Mouse (Mus musculus): ENCODE results near the gene Mkln1. TPM values are rescaled to one million over a fixed set of nuclear protein-coding genes. Genes with fewer than 3 reads are reported as not detected.

Gene Mkln1
- total and polyA plus RNA-seq, 2 experiments from 2014 or later, result 113 to 217 TPM

DNA sequence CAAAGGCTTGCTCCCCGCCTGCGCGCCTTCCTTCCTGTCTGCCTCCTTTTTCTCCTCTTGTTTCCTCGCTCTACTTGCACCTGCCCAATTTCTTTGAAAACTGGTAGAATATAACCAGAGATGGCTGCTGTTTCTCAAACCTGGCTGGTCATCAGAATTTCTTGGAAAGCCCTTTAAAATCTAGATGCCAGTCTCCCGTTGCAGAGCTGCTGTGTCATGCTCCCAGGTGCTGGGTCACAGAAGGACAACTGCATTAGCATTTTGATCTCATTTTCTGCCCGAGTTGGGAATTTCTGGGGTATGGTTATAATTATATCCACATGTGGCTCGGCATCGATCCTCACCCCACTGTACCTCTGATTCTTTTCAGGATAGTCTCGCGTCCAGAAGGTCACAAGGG lies 30.6 kb upstream of the Mkln1 start:
- 75% methylated on average over 10 of the region's 10 CpGs for WGBS
- Histone ChIP-seq H3K4me1 (ENCODE audit: control insufficient read depth, insufficient read depth) (peaks cover 24% of the 10 kb centered on the region), H3K4me3 (ENCODE audit: low read depth, low read length) (no peak overlapping the region), H3K4me2 (ENCODE audit: low read depth, low read length) (no peak overlapping the region), H3K9me3 (replicated peaks; ENCODE audit: control insufficient read depth, low read length) (no peaks in the 10 kb centered on the region), H3K9ac (replicated peaks; ENCODE audit: low read depth, low read length) (no peak overlapping the region), H3K27me3 (ENCODE audit: control insufficient read depth, insufficient read depth, low read length) (no peaks in the 10 kb centered on the region), H3K36me3 (replicated peaks; ENCODE audit: control insufficient read depth, insufficient read depth, low read length) (no peaks in the 10 kb centered on the region), H3K27ac (ENCODE audit: low read depth) (no peak overlapping the region)
- DNase-seq (ENCODE audit: low spot score) (no peak), ATAC-seq (ENCODE audit: insufficient read depth, low read depth) (no peak)
- no peak for TF ChIP-seq EP300 (IDR thresholded peaks at IDR 0.05; ENCODE audit: low read depth)

DNA sequence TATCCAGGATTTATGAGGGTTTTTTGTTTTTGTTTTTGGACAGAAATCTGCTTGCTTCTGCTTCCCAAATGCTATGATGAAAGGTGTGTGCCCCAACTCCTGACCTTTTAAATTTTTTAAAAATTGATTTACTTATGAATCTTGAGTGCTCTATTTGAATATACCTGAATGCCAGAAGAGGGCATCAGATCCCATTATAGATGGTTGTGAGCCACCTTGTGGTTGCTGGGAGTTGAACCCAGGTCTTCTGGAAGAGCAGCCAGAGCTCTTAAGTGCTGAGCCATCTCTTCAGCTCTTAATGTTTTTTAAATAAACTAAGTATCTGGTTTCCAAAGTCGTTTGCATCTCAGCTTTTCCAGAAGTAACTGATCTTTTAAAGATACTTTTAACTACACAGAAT lies 30.0 kb upstream of the Mkln1 start:
- peaks cover 26% of the 10 kb centered on the region for H3K4me1 ChIP-seq (ENCODE audit: control insufficient read depth, insufficient read depth)
- no peaks in the 10 kb centered on the region for H3K27me3 ChIP-seq (ENCODE audit: control insufficient read depth, insufficient read depth, low read length)
- H3K4me2 ChIP-seq (ENCODE audit: low read depth, low read length), result no peak overlapping the region
- TF ChIP-seq CTCF (IDR thresholded peaks at IDR 0.05; ENCODE audit: low read depth) (no peak), EP300 (IDR thresholded peaks at IDR 0.05; ENCODE audit: low read depth) (no peak)
- no peak overlapping the region for H3K27ac ChIP-seq (ENCODE audit: low read depth)
- ATAC-seq (ENCODE audit: insufficient read depth, low read depth) (no peak), DNase-seq (ENCODE audit: low spot score) (no peak)
- H3K9me3 ChIP-seq (replicated peaks; ENCODE audit: control insufficient read depth, low read length), result no peaks in the 10 kb centered on the region
- H3K9ac ChIP-seq (replicated peaks; ENCODE audit: low read depth, low read length), result no peak overlapping the region
- no peak overlapping the region for H3K4me3 ChIP-seq (ENCODE audit: low read depth, low read length)
- no peaks in the 10 kb centered on the region for H3K36me3 ChIP-seq (replicated peaks; ENCODE audit: control insufficient read depth, insufficient read depth, low read length)
- WGBS, result 63% methylated on average over 1 of the region's 1 CpGs

DNA sequence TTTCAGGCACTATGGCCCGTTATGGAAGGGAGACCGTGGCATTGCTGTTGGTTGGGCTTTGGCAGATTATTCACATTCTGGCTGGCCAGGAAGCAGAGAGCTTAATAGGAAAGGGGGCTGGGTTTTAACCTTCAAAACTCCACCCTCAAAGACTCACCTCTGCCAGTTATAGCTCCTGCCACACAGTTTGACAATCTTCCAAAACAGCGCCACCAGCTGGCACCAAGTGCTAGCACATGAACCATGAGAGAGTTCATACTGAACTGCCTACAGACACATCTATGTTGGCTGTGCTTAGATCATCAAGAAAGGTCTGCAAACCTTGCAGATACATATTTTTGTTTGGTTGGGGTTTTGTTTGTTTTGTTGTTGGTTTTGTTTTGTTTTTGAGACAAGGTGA lies 28.7 kb upstream of the Mkln1 start:
- DNase-seq (ENCODE audit: low spot score) (peak; percentile 37), ATAC-seq (ENCODE audit: insufficient read depth, low read depth) (peak; percentile 28; the same call in 1 of the 2 replicates)
- H3K9me3 ChIP-seq (replicated peaks; ENCODE audit: control insufficient read depth, low read length), result no peaks in the 10 kb centered on the region
- WGBS, result 65% methylated on average over 3 of the region's 3 CpGs
- no peak overlapping the region for H3K4me3 ChIP-seq (ENCODE audit: low read depth, low read length)
- no peak overlapping the region for H3K4me2 ChIP-seq (ENCODE audit: low read depth, low read length)
- no peak overlapping the region for H3K9ac ChIP-seq (replicated peaks; ENCODE audit: low read depth, low read length)
- H3K4me1 ChIP-seq (ENCODE audit: control insufficient read depth, insufficient read depth), result peaks cover 26% of the 10 kb centered on the region
- TF ChIP-seq CTCF (IDR thresholded peaks at IDR 0.05; ENCODE audit: low read depth) (no peak), EP300 (IDR thresholded peaks at IDR 0.05; ENCODE audit: low read depth) (no peak)
- no peaks in the 10 kb centered on the region for H3K36me3 ChIP-seq (replicated peaks; ENCODE audit: control insufficient read depth, insufficient read depth, low read length)
- H3K27me3 ChIP-seq (ENCODE audit: control insufficient read depth, insufficient read depth, low read length), result no peaks in the 10 kb centered on the region
- H3K27ac ChIP-seq (ENCODE audit: low read depth), result peak overlapping the region; percentile 83

DNA sequence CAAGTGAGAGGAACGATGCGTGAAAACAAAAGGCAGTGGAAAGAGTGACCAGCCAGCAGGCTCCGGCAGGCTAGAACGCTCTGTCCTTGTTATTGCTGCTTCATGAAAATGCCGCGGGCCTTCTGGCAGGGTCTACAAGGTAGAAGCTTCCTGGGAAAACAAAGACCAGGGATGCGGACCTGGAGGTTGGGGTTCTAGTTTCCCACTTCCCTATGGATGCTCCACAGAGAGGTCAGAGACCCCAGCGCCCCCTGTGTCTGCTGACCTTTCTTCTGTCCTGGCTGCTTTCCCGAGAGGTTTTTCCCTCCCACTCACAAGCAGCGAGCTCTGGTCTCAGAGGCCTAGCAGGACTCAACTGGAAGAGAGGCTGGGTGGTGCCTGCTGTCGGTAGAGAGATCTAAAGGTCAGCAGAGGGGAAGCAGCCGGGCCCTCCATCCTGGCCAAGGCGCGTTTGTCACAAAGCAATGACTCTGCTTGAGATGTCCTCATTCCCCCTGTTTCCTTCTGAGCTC lies 27.9 kb upstream of the Mkln1 start:
- 53% methylated on average over 14 of the region's 14 CpGs for WGBS
- Histone ChIP-seq H3K9me3 (replicated peaks; ENCODE audit: control insufficient read depth, low read length) (no peaks in the 10 kb centered on the region), H3K4me2 (ENCODE audit: low read depth, low read length) (peak overlapping the region; percentile 16; the same call in 1 of the 2 replicates), H3K9ac (replicated peaks; ENCODE audit: low read depth, low read length) (no peak overlapping the region), H3K4me1 (ENCODE audit: control insufficient read depth, insufficient read depth) (peaks cover 26% of the 10 kb centered on the region), H3K27ac (ENCODE audit: low read depth) (peak overlapping the region; percentile 83), H3K4me3 (ENCODE audit: low read depth, low read length) (no peak overlapping the region), H3K36me3 (replicated peaks; ENCODE audit: control insufficient read depth, insufficient read depth, low read length) (no peaks in the 10 kb centered on the region), H3K27me3 (ENCODE audit: control insufficient read depth, insufficient read depth, low read length) (no peaks in the 10 kb centered on the region)
- DNase-seq (ENCODE audit: low spot score) (peak; percentile 47), ATAC-seq (ENCODE audit: insufficient read depth, low read depth) (peak; percentile 69)
- TF ChIP-seq CTCF (IDR thresholded peaks at IDR 0.05; ENCODE audit: low read depth) (no peak), EP300 (IDR thresholded peaks at IDR 0.05; ENCODE audit: low read depth) (no peak)

DNA sequence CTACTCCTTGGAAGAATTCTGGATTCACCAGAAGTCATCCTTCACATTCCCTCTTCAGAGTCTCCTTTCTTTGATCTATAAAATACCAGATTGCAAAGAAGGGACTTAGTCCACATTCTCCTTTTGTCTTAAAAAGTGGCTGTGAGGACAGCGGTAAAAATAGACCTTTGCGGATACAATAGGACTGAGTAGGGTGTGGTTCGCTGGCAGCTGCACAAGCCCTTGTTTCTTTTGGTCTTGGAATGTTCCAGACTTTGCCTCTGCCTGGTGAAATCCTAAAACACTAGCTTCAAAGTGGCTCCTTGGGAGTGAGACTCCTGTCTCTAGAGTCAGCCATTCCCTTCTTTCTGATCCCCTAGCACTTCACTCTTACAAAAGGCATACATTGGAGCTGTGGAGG lies 27.4 kb upstream of the Mkln1 start:
- H3K27me3 ChIP-seq (ENCODE audit: control insufficient read depth, insufficient read depth, low read length), result no peaks in the 10 kb centered on the region
- H3K9me3 ChIP-seq (replicated peaks; ENCODE audit: control insufficient read depth, low read length), result no peaks in the 10 kb centered on the region
- H3K4me3 ChIP-seq (ENCODE audit: low read depth, low read length), result no peak overlapping the region
- TF ChIP-seq EP300 (IDR thresholded peaks at IDR 0.05; ENCODE audit: low read depth) (no peak), CTCF (IDR thresholded peaks at IDR 0.05; ENCODE audit: low read depth) (no peak)
- 25% methylated on average over 3 of the region's 3 CpGs for WGBS
- peak overlapping the region; percentile 83 for H3K27ac ChIP-seq (ENCODE audit: low read depth)
- H3K36me3 ChIP-seq (replicated peaks; ENCODE audit: control insufficient read depth, insufficient read depth, low read length), result no peaks in the 10 kb centered on the region
- DNase-seq (ENCODE audit: low spot score) (peak; percentile 65), ATAC-seq (ENCODE audit: insufficient read depth, low read depth) (peak; percentile 78)
- peaks cover 26% of the 10 kb centered on the region for H3K4me1 ChIP-seq (ENCODE audit: control insufficient read depth, insufficient read depth)
- no peak overlapping the region for H3K9ac ChIP-seq (replicated peaks; ENCODE audit: low read depth, low read length)
- H3K4me2 ChIP-seq (ENCODE audit: low read depth, low read length), result no peak overlapping the region

DNA sequence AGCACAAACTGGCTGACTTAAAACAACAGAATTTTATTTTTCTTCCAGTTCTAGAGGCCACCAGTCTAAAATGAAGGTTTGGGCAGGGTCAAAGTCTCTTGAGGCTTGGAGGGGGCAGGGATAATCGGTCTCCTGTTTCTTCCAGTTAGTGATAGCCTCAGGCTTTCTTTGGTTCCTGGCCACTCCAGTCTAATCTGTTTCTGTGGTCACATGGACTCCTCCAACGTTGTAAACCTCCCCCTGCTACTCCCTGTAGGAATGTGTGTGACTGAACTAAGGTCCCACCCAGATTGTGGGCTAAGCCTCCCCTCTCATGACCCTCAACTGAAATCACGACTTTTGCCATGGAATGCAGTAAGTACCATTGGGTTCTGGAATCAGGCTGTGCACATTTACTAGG lies 25.9 kb upstream of the Mkln1 start:
- Histone ChIP-seq H3K27me3 (ENCODE audit: control insufficient read depth, insufficient read depth, low read length) (no peaks in the 10 kb centered on the region), H3K4me2 (ENCODE audit: low read depth, low read length) (no peak overlapping the region), H3K4me3 (ENCODE audit: low read depth, low read length) (no peak overlapping the region), H3K27ac (ENCODE audit: low read depth) (no peak overlapping the region), H3K9ac (replicated peaks; ENCODE audit: low read depth, low read length) (no peak overlapping the region), H3K36me3 (replicated peaks; ENCODE audit: control insufficient read depth, insufficient read depth, low read length) (no peaks in the 10 kb centered on the region), H3K4me1 (ENCODE audit: control insufficient read depth, insufficient read depth) (peaks cover 26% of the 10 kb centered on the region), H3K9me3 (replicated peaks; ENCODE audit: control insufficient read depth, low read length) (no peaks in the 10 kb centered on the region)
- TF ChIP-seq CTCF (IDR thresholded peaks at IDR 0.05; ENCODE audit: low read depth), result no peak
- TF ChIP-seq EP300 (IDR thresholded peaks at IDR 0.05; ENCODE audit: low read depth), result no peak
- ATAC-seq (ENCODE audit: insufficient read depth, low read depth) (peak; percentile 60), DNase-seq (ENCODE audit: low spot score) (peak; percentile 55)
- 19% methylated on average over 3 of the region's 3 CpGs for WGBS

Measured in heart, postnatal 0 days (tissue).